Mouse (Mus musculus) left cerebral cortex, adult 8-10 months (tissue): ENCODE measurements around the gene Plcb2. TPM values are rescaled to one million over a fixed set of nuclear protein-coding genes. Genes with fewer than 3 reads are reported as not detected.

Source experiments
- DNase-seq, 2 experiments: peaks; one replicate each; pipeline ENCODE4 v3.0.0; 2022; ENCODE audit warnings: low spot score in 2 of 2
- total RNA-seq, 4 experiments: library from RNA; stranded (reverse); gene quantifications; 2 replicates each; pipeline ENCODE4 v1.2.4; 2022

The Plcb2 gene
- total RNA-seq, 4 experiments from 2014 or later, result 2.9 to 5.7 (median 4.3) TPM

DNA sequence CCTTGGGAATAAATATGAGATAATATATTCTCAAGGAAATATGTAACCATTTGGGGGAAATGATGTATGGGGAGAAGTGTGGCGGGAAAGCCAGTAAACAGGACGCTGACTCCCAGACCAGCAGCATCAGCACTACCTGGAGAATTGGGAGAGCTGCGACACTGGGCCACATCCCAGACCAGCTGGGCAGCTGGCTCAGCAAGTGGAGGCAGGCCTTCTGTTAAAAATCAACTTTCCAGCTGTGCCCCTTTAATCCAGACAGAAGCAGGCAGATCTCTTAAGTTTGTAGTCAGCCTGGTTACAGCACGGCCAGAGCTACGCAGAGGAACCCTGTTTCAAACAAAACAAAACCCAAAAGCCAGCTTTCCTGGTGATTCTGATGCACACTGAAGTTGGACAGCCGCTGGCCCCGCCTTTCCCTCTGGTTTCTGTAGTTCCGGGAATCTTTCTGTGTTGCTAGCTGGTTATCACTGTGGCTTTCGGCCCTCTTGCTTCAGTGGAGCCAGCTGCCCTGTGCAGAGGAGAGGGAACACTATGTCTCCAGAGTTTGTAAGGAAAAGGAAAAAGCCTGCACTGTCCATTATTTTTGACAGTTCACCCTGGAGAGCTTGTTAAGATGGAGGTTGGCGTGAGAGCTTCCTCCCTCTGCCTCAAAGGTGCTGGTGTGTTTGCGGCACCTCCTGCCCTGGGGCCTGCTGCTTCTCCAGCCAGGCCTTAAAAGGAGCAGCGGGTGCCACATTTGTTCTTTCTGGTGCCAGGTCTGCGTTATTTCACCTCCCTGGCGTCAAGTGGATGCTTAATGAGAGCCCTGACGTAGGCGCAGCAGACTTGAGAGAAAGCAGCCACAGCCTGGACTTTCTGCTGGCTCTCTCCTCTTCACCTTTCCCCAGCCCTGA is 23.9 kb upstream of the Plcb2 start:
- DNase-seq, result no peak

DNA sequence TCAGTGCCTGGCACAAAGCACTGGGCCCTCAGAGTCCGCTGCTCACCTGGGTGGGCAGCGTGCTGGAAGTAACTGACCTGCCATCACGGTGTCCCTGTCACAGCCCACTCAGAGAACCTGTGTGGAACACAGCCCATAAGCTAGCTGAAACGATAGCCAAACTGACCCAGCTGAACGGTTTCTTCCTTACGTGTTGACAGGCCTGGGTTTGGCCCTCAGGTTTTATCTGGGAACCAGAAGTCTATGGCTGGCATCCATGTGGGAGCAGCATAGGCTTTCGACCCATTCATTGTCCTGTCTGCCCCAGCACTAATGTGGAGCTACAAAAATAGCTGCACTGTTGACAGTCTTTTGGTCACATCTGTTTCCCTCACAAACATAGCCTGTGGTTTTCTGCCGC is 22.2 kb upstream of the Plcb2 start:
- no peak for DNase-seq

DNA sequence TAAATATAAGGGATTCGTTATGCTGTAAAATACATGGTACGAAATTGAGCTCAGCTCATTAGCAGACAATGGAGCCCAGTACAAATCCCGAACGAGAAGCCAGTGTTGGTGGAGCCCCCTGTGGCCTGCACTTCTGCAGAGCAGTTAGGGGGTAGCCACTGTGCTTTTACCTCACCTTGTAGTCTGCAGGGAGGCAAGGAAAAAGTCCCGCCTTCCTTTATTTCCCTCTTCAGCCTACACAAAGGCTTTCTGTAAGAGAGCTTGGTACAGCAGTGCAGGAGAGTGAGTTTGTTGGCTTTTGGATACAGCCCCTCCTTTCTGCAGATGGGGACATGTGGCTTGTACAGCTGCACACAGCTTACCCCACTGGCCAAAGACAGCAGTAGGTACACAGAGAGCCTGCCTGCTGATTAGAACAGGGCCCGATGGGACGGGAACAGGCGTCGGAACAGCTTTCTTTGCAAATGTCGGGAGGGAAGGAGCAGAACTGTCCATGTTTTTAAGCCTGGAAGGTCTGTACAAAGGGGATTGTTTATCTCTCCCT is 21.2 kb upstream of the Plcb2 start:
- DNase-seq, result no peak

DNA sequence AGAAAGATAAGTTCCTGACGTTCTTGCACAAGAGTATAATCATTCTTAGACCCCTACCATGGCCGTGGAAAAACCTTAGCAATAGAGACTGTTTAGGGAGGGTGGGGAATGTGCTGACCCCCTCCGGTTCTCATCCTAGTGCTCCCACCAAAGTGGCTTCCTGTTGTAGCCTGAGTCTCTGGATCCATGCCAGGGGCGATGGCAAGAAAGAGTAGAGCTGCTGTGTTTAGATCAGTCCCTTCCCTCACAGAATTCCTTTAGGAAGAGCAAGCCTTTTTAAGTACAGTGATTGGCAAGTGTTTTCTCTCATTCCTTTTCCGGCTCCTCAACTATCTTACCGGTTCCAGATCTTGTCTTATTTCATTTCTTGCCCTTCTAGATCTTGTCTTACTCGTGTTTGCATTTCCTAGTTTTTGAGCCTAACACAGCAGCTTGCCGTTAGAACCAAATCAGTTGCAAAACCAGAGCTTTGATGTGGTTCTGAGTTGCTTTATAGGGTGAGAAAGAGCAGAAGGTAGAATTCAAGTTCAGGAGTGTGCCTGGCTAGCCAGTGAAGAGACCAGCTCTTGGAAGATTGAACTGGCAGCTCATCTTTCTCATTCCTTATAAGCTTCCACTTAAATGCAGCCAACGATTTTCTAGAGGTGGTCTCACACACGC is 19.2 kb upstream of the Plcb2 start:
- DNase-seq, result no peak

DNA sequence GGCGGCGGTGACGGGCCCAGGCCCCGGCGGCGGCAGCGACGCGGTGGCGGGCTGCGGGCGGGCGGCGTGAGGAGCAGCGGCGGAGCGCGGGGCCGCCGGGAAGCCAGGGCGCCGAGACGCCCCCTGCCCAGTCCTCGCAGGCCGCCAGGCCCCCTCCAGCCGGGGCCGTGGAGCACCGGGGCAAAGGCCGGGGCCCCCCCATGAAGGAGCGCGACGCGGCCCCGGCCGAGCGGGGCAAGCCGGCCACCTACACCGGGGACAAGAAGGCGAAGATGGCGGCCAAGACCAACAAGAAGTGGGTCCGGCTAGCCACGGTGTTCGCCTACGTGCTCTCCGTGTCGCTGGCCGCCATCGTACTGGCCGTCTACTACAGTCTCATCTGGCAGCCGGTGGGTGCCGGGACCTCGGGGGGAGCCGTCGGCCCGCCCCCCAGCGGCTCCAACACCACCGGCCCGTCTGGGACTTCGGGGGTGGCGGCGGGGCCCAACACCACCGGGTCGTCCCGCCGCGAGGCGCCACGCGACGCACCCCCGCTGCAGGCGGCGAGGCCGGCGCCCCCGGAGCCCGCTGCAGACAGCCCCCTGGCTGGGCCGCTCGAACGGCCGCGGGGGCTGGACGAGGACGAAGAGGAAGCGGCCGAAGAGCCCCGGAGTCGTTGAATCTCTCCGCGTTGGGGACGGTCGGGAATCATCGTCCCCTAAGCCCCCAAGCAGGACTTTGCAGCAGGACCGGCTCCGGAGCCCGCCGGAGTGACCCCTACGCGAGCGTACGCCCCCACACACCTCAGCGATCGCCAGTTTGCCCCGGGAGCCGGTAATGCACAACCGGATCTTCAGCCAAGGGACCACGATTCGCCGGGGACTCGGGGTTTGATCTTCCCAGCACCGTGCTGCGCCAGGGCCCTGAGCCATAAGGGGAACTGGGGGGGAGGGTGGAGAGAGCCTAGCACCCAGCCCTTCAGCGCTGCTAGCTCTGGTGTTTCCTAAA is 18.0 kb upstream of the Plcb2 start:
- peak in 1 of 2 experiments; percentile 44 for DNase-seq

DNA sequence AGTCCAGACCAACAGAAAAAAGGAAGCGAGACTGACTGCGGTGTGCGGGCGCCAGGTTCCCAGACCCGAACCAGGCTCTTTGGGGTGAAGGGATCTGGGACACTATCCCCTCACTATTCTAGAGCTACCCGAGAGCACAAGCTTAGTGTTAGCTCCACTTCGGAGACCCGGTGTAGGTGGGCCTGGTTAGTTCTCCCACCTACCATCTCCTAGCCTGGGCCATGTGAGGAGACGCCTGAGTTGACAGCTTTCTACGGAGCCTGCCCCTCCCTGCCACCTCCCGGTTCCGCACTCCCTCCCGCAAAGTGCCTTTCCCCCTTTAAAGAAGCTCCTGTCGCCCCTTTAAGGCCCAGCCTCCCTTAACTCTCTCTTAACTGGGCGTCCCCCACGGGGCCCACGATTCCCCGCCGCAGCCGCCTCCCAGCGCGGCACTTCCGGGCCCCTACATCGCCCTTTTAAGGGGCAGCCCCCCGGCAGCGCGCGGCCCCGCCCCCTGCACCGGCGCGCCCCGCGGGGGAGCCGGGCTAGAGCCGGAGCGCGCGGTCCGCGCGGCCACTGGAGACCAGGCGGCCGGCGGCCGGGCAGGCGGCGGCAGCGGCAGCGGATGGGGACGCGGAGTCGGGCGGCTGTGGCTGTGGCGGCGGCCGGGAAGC is 17.1 kb upstream of the Plcb2 start, which contains the start of gene Inafm2:
Gene Inafm2, plus strand, starts transcription at position 527 of the 653 bp plus-strand sequence.
- peak; percentile 77 to 89 for DNase-seq

DNA sequence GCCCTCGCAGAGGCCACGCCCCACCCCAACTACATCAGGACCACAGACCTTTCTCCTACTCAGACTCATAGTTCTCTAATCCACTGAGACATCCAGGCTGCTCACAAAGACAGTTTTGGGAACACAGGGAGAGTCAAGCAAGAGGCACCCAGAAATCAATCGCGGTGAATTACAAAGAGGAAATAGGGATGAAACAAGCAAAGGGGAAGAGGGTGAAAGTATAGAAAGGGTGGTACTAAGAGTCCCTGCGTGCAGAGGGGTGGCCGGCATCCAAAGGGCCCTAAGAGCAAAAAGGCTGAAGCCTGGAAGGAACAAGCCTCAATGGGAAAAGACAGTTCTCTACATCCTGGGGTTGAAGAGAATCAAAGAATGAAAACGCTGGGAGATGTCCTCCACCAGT is 16.4 kb upstream of the Plcb2 start:
- DNase-seq, result no peak

DNA sequence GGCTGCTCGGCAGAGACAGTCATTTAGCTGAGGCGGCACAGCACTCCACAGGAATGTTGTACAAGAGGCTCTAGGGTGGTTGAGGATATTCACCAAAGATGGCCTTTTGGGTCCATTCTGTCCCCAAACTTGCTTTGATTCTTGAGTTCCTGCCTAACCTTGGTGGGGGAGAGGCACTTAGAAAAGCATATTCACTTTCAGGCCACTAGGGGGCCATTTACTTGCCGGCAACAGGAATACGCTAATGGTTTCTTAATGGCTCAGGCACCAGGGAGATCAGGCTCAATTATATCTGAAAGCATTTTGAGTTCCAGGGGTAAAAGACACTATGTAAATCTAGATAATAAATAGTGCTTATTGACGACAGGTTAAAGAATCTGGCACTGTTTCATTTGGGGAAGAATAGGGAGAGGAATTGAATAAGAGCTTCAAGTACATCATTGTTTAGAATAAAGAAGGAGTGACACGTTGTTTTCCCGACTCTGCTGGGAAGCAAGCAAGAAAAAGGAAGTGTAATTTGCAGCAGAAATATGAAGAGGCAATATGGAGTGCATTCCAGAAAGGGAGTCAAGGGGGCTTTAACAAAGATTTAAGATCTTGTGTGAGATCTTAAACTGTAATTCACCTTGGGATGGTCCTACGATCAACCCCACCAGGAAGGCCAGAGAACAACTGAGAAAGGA is 15.2 kb upstream of the Plcb2 start:
- no peak for DNase-seq

DNA sequence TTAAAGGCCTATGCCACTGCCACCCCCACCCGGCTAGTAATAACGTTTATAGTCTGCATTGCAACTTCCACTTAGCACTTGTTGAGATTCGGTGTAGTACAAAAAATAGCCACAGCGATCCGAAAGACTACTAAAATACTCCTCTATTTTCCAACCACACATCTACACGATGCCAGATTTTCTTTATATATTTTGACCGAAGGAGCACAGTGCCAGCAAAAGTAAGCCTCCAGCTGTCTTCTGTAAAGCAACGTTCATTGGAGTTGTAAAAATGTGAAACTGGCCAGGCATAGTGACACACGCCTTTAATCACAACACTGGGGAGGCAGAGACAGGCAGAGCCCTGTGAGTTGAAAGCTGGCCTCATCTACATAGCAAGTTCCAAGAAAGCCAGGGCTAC is 12.9 kb upstream of the Plcb2 start:
- DNase-seq, result peak in 1 of 2 experiments; percentile 30

DNA sequence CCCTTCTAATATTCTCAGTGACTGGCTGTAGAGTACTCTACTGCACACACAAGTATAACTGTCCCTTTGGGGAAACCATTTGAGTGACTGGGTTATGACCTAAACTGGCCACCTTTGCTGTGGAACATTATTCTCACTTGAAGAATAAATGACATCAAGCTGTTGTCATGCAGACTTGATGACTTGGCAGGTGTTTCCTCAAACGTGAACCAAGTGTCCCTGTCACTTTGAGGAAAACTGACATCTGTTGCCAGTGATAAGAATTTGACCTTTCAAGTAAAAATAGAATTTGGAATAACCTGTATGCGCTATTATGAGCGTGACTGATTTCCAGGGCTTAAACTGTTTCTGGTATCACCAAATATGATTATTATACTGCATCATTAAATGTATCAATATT is 12.1 kb upstream of the Plcb2 start:
- DNase-seq, result no peak

DNA sequence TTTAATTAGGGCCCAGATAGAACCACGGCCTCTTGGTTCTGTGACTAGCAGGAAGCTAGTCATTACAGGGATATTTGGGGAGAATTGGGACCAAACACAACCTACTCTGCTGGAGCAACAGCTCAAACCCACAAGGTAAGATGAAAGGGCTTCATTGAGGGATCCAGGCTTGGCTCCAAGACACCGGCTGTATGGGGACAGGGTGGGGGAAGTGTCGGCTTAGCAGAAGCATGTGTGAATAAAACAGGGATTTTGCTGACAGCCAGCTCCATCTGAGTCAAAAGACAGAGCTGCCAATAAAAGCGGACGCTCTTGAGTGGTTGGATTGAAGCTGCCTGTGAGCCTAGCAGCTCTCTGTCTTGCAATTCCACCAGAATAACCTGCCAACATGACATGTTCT is 5.1 kb upstream of the Plcb2 start:
- peak in 1 of 2 experiments; percentile 35 for DNase-seq

DNA sequence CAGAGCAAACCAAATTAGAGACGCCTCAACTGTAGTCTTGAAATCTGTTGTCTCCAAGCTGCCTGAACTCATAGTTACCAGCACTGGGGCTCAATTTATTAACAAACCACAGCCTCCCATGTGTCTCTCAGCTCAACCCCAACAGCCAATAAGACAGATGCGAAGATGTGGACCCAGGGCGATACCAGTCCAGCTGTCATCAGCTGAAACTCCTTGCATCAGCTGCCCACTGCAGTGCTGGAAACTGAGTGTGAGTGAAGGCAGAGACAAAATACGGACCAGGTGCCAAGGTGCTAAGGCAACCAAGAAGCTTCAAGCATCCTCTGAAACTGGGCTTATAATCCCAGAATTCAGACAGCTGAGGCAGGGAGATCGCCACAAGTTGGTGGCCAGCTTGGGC is 3.7 kb upstream of the Plcb2 start:
- DNase-seq, result no peak

DNA sequence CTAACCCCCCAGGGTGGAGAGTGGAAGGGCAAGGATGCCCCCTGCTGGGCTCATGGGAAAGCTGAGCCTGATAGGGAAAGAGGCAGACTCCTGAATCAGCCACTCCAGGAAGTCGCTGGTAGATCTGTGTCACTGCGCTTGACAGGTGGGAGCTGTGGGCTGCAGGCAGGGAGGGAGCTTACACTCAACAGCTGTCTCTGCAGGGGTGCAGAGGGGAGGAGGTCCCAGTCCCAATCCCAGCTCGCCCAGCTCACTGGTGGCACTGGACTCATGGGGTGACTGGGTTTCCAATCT is 2.3 kb upstream of the Plcb2 start:
- peak; percentile 47 to 60 for DNase-seq

DNA sequence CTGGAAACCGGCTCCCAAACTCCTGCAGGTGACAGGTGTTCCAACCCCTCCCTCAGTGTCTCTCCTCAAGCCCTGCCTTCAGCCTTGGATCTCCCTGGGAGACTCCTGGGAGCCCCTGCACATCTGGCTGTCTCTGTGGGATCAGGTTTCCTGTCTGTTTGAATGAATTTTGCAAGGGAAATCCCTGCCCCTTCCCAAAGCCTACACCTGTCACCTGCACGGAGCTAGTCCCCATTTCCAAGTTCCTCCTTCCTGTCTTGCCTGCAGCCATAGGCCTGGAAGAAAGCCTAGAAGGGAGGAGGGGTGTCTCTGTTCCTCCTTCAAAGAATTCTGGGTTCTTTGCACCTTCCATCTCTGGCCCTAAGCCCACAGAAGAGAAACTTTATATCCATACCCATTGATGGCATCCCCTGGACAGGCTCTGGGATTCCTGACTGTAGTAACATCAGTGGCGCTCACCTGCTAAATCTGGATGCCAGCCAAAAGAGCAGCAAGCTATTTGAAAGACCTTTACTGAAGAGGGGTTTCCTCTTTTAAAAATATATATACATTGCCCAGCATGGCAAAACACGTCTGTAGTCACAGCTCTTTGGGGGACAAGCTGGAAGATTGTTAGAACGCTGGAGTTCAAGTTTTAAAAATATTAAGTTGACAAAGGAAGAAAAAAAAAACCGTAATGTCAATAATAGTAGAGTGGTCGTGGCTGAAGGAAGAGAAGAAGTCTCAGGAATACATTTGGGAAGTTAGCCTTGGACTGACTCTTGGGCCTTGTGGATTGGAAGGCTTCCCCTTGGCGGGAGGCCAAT is 1.8 kb upstream of the Plcb2 start:
- no peak for DNase-seq

DNA sequence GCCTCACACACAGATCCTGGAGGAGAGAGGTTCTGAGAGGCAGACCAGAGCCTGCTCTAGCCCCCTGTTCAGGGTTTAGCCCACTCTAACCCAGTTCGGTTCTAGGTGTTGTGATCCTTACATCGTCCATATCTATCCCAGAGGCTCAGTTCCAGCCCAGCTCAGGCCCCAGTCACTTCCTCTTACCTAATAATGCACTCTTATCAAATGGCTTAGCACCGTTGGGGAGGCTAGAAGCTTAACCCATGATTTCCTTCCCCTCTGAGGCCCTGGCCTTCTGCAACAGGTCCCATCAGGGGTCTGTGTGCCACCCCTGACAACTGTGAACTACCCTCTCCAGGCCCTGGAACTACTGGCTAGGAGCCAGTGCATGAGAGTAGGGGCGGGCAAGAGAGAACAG is 956 bp upstream of the Plcb2 start:
- no peak for DNase-seq

DNA sequence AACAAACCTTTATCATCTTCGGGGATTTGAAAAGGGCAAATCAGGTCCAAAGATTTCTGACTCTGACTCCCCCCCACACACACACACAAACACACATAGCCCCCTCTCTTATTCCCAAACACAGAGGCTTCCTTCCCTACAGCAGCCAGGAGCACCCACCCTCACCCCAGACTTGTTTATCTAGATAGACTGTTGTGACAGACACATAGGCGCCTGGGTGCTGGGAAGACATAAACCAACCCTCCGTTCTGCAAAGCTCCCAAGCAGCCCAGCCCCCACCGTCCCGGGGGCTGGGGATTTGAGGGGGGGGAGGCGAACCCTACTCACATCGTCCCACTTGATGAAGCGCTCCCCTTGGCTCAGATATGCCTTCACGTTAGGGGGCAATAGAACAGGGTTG is 327 bp downstream of the Plcb2 start:
- no peak for DNase-seq

DNA sequence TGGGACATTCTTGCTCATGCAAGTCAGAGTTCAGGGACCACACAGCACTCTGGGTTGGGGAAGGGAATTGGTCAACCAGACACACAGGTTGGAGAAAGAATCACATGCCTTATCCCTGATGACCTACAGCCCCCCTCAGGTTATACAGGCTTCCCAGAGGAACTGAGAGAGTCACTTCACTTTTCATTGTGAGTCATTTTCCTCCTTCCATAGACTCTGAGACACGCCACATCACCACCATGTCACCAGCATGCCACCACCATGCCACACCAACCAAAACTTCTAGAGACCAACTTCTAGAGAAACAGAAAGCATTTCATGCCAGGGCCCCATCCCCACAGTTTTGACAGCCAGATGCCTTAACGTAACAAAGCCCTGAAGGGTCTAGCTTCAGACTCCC is 1.4 kb downstream of the Plcb2 start:
- peak in 1 of 2 experiments; percentile 0 for DNase-seq

DNA sequence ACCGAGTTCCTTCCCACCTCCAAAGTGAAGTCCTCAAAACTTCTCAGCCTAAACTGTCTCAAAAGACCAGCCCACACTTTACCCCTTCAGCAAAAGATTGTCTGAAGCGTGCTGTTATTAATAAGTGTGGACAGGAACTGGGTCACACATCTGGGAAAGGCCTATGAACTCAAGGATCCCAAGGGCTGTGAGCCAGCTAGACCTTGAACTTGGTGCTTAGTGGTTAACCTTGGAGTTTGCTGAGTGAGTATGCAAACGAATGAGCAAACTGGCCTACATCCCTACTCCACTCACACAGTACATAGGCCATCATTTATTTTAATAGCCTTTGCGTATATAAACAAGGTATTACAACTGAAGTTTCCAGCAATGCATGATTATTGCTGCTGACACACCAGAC is 2.7 kb downstream of the Plcb2 start:
- DNase-seq, result no peak

DNA sequence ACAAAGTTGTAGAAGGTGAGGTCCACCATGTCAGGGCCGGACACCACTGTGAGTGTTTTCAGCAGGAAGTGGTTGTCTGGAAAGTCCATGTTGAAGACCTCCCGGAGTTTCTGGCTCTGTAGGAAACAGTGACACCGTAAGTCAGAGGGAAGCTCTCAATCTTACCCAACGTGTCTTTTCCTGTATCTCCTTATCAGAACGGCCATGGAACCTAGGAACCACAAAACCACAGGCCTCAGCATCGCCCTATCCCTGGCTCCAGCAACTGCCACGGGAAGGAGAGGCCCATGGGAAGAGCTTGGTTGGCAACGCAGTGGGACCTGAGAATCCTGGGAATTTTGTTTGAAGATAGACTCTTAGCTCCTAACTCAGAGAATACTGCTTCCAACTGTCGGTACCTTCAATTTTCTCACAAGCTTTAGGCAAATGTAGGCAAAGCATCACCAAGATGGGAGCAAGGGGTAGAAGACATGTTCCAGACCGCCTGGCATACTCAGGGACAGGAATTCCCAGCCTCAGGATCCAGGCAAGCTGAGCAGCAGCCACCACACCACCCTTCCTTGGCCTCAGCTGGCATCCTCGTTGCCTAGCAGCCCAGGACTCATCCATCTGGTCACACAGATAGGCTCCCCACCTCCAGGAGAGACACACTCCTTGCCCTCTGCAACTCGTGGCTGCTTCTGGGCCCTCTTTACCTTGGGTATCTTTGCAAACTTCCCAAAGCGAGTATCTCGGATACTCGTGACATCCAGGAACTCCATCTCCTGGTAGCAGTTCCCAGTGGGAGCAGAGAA is 4.3 kb downstream of the Plcb2 start:
- DNase-seq, result peak in 1 of 2 experiments; percentile 0
